Mouse (Mus musculus): ENCODE measurements around the gene Masp2.
A peak's percentile ranks its signal among the peaks of the same experiment; 100 is the strongest.

Masp2 gene

GRCm38 (mm10) chr4:148602357-148603120, at the start of gene Masp2:
Gene Masp2 (plus strand): TSS chr4:148602554.
- DNase-seq, result no peak

GRCm38 (mm10) chr4:148557766-148558165, 44.6 kb upstream of the Masp2 start:
- no peak for DNase-seq

DNA sequence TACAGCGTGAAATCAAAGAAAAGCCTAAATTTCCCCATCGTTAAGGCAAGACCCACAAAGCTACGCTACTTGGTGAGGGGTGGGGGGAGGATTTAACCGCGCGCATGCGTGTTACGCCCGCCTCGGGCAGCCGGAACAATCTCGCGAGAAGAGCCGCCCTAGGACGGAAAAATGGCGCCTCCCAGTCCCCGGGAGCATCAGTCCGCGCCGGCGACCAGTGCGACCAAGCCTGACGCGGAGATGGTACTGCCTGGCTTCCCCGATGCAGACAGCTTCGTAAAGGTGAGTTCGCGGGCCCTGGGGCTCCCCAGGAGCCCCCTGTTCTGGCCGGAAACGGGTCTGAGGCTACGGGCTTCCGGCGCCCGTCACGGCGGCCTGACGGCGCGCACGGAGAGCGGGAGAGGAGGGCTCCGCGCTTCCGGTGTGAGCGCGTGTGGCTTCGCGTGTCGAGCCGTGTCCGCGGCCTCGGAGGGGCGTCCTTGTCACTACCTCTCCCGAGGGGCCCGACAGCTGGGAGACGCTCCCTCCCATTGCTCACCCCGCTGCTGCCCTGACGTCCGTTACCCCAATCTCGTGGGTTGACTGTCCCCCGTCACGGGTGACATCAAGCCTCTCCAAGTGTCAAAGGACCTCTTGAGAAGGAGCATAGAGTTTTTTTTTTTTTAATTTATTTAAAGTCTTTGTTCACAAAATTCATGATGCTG, 43.9 kb upstream of the Masp2 start, which contains the start of gene Exosc10:
Gene Exosc10, plus strand, starts transcription at position 133 of the 704 bp plus-strand sequence.
- peak; percentile 90 for DNase-seq

DNA sequence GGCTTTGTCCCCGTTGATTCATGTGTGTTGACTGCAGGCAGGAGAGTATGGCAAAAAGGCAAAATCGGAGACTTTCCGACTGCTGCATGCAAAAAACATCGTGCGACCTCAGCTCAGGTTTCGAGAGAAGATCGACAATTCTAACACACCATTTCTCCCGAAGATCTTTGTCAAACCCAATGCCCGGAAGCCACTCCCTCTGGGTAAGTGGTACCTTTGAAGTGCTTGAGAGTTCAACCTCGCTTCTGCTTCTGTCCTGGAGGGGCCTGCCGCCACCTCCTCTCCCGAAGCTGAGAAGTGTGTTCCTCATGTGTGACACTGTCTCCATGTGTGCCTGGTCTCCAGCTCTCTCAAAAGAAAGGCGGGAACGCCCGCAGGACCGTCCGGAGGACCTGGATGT, 39.7 kb upstream of the Masp2 start:
- no peak for DNase-seq

DNA sequence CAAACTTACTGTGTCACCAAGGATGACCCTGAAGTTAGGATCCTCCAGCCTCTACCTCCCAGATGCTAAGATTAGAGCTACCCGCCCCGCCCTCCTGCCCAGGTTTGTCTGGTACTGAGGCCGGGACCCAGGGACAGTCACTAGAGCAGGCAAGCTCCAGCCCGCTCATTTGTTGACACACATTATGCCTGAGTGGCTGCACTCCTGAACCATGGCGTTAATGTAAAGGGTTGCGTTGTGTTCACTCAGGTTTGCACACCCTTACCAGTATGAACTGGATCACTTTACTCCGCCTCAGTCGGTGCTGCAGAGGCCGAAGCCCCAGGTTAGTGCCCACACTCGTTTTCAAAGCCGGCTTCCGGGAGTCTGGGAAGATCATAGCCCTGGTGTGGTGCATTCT, 38.8 kb upstream of the Masp2 start:
- no peak for DNase-seq

DNA sequence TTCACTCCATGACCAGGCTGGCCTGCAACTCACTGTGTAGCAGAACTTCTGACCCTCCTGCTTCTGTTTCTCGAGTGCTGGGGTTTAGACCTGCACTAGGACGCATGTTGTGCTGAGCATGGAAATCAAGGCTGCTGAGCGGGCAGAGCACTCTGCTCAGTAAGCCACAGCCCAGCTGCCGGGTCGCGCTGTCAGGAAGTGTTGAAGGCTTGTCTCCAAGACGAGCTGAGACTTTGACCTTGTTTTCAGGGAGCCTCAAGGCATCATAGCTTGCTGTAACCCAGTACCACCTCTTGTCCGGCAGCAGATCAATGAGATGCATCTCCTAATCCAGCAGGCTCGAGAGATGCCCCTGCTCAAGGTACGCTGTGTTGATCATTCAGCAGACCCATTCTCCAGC, 32.2 kb upstream of the Masp2 start:
- no peak for DNase-seq

GRCm38 (mm10) chr4:148570693-148571295, 31.6 kb upstream of the Masp2 start:
- DNase-seq, result no peak

GRCm38 (mm10) chr4:148573222-148573621, 29.1 kb upstream of the Masp2 start:
- DNase-seq, result no peak

- DNase-seq, result no peak
Observed at GRCm38 (mm10) chr4:148580765-148581164, 21.6 kb upstream of the Masp2 start.

- DNase-seq, result no peak
Observed at GRCm38 (mm10) chr4:148581422-148581821, 20.9 kb upstream of the Masp2 start.

DNA sequence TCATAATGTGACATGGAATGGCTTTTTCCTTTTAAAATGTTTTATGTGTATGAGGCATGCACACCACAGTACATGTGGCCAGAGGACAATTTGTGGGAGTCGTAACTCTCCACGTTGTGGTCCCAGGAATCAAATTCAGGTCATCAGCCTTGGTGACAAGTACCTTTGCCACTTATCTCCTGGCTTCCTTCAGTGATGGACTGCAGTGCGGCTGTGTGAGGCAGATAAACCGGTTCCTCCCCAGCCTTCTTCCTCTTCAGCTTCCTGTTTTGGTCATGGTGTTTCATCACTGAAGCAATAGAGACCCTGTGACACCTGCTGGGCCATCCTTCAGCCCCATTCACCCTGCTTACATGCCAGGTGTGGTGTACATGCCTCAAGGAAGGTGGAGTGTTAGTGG, 19.1 kb upstream of the Masp2 start:
- no peak for DNase-seq

- DNase-seq, result no peak
Observed at GRCm38 (mm10) chr4:148586648-148587047, 15.7 kb upstream of the Masp2 start.

DNA sequence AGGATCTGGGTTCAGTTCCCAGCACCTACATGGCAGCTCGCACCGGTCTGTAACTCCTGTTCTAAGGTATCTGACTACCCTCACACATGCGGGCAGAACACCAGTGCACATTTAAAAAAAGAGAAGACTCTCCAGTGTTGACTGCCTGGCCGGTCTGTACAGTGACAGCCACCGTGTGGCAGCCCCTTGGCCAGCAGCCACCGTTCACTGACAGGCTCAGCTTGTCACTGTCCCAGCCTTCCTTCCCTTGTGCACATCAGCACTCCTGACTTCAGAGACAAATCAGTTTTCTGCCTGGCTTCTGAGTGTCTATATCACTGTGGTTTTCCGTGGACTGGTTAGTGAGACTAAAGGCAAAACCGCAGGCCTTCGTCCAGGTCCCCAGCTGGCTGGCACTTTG, 13.6 kb upstream of the Masp2 start:
- no peak for DNase-seq

DNA sequence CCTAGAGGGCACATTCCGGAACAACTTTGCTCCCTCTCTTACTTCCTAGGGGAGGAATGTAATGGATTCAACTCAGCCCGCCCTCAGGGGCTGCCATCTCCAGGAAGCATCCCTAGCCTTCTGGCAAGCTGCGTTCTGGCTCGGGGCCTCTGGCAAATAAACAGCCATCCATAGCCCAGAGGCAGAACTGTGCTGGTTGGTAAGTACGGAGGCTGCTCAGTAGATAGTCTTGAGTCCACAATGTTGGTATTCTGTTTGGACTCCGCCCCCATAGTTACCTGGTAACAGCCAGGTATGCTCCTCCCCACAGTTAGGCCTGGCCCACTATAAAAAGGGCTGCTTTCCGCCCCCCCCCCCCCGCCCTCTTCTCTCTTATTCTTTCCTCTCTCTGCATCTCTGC, 12.8 kb upstream of the Masp2 start:
- DNase-seq, result no peak

DNA sequence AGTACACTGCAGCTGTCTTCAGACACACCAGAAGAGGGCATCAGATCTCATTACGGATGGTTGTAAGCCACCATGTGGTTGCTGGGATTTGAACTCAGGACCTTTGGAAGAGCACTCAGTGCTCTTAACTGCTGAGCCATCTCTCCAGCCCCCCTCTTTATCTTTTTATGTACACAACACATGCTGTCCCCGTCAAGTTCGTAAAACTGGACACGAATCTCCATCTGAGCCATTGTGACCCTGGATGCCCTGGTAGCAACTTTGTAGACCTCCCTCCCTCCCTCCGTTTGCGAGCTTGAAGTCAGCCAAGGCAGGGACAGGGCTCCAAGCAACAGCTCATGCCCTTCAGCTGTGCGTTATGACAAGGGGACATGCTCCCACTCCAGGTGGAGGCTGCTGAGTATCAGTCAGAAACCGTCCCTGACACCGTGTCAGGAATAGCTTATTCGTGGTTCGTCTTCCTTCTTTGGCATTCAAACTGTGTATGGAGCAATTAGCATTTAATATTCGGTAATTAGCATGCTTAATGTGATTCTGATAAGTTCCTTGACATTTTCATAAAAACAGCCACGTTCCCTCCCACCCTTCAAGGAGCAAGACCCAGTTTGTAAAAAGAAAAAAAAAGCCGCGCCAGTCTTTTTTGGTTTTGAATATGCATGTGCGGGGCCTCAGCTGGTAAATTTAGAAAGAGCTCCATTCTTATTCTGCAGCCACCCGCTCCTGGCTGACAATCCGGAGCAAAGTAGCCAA, 11.8 kb upstream of the Masp2 start:
- no peak for DNase-seq

DNA sequence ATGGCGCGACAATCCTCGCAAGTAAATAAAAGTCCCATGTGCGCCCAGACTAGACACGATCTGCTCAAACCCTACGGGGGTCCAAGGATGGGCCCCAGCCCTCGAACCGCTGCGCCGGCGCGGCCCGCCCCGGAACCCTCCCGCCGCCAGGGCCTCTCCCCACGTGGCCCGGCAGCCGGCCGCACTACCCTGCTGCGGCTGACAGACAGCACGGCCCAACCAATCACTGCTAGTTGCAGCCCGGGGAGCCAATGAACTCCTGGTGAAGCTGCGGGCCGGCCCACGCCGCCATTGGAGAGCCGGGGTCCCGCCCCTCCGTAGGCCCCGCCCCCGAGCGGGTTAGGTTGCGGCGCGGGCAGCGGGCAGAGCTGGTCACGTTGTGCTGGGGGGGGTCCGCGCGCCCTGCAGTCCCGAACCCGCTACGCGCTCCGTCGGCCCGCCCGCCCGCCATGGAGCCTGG, 11.2 kb upstream of the Masp2 start, which contains the start of gene Srm:
Gene Srm, plus strand, starts transcription at position 333 of the 460 bp plus-strand sequence.
- DNase-seq, result peak; percentile 96

DNA sequence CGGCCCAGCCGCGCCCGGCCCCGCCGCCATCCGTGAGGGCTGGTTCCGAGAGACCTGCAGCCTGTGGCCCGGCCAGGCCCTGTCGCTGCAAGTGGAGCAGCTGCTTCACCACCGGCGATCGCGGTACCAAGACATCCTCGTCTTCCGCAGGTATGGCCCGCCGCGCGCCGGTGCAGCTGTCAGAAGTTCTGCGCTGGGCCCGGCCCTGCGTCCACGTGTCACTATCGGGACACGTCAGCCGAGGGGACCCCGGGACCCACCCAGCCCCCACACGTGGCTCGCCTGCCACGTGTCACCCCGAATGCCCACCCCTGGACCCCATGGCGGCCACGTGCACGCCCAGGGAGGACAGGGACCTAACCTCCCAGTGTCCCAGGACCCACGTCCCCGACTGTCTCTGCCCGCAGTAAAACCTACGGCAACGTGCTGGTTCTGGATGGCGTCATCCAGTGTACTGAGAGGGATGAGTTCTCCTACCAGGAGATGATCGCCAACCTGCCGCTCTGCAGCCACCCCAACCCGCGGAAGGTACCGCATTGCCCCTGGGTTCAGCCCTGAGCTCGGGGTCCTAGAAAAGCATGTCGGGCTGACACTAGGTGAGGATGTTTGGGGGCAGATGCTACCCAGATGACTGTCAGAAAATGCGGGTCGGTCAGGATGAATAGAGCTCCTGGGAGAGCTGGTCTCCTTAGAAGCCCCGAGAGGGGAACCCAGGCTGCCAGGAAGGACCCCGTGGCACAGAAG, 10.5 kb upstream of the Masp2 start:
- no peak for DNase-seq

DNA sequence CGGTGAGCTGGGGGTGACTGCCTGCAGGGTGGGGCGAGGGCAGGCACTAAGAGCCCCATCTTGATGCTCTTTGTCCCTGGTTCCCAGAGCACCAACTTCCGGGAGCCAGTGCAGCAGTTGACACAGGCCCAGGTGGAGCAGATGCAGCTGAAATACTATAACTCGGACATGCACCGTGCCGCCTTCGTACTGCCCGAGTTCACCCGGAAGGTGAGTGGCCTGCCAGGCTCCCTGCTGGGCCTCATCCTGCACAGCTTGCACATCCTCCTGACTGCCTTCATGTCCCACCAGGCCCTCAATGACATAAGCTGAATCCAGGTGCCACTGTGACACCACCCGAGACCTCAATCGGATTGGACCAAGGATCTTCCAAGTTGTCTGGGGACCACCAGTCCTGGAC, 8.4 kb upstream of the Masp2 start:
- no peak for DNase-seq

DNA sequence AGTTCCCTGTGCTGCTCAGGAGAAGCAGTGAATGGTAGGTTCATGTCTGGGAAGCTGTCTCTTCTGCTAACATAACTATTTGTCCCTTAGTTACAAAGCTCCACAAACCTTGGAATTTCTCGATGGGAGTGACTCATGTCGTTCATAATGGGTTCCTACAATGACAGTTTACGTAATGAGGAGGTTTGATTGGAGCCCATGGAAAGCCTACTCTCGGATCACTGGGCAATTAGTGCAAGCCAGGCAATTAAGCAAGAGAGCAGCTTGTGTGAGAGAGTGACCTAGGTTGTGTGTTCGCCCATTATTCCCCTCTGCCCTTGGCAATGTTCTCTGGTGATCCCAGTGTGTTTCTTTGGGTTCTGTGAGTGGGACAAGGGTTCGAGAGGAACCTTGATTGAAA, 6.4 kb upstream of the Masp2 start:
- DNase-seq, result no peak

DNA sequence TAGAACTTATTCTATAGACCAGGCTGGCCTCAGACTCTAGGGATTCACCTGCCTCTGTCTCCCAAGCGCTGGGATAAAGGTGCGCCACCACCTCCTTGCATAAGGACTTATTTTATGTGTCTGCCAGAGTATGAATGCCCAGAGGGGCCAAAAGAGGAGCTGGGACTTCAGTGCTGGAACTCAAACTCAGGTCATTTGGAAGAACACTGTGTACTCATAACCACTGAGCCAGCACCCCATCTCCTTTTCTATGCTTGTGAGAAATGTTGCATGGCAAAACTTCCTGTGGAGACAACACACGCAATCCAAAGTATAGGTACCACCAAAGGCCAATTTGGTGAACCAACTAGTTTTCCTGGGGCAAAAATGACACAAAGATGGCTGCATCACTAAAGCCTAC, 5.6 kb upstream of the Masp2 start:
- no peak for DNase-seq

DNA sequence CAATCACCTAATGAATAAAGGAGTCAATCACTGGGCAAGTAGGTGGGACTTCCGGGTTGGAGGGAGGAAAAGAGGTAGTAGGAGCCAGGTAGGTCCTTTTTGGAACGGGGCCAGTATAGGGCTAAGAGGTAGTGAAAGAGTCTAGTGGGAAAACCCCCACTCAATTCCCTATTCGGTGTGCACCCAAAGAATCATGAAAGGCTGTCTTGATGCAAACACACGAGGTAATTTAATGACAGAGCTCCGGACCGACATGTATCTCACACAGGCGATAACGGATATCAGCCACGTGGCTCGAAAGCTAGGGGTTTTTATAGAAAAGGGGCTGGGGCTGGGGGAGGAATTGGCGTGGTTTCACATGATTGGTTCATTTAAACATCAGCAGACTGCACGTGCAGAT, 3.5 kb upstream of the Masp2 start:
- no peak for DNase-seq

GRCm38 (mm10) chr4:148600316-148600715, 2.0 kb upstream of the Masp2 start:
- no peak for DNase-seq

Data from thymus, postnatal 25 days (tissue).